Comparison of ENCODE assay signal across 8 mouse cellular contexts in the genomic region with DNA sequence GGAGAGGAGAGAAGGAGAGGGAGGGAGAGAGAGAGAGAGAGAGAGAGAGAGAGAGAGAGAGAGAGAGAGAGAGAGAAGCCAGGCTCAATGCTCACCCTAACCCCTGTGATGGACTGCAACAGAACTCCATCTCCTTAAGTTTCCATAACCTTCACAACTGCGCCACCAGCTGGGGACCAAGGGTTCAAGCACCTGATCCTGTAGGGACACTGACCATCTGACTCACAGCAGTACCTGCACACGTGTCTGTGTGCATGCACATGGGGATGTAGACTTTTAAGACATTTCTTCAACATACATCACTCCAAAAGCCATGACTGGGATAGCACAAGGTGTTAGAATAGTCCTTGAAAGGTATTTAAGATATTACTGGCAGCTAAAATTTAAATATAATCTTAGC.
DNase-seq lines count a peak whose midpoint lies in the region; ATAC-seq and TF ChIP-seq lines count a peak whose summit lies in the region.

No protein-coding gene starts in this region.

- peak; percentile 35 to 39 for DNase-seq in heart, postnatal 10 days
- DNase-seq in heart, postnatal 25 days (ENCODE audit: low spot score) = no peak
- peak; percentile 2 for DNase-seq in thymus, postnatal 25 days
- no peak for DNase-seq in thymus, adult 2 months
- peak; percentile 61 for DNase-seq in lung, postnatal 25 days (ENCODE audit: low spot score)
- DNase-seq in spleen, postnatal 14 days (ENCODE audit: low spot score in 2 of 2) = no peak

- no peaks in the 10 kb centered on the region for H3K36me3 ChIP-seq in thymus, adult 2 months (ENCODE audit: control insufficient read depth, insufficient read depth, low read length)

- intact Hi-C loops in heart, postnatal 10 days (cut with DNase I) = loop anchor here (2.0 to 10.0 kb wide), 2 partner anchors 65 to 503 kb away; no protein-coding TSS in a partner anchor
- intact Hi-C loops in heart, postnatal 25 days (cut with DNase I) = loop anchor here (2.0 to 10.0 kb wide), 2 partner anchors 65 to 493 kb away; no protein-coding TSS in a partner anchor

- TF ChIP-seq CTCF in thymus, adult 2 months (IDR thresholded peaks at IDR 0.05; ENCODE audit: borderline replicate concordance, control insufficient read depth, extremely low read depth, insufficient read depth, low read length, poor library complexity) = no peak
- peak; percentile 46 for TF ChIP-seq CTCF in cortical plate, adult 2 months (IDR thresholded peaks at IDR 0.05; ENCODE audit: extremely low read depth, insufficient read depth, low read length)

- ATAC-seq in erythroid progenitor cell, adult 5-6 weeks (replicated peaks; ENCODE audit: low FRiP score, poor library complexity, severe bottlenecking) = no peak

- no peaks in the 10 kb centered on the region for H3K27me3 ChIP-seq in thymus, adult 2 months (ENCODE audit: control insufficient read depth, insufficient read depth, low read length)

- 15% methylated on average over 2 of the region's 2 CpGs for WGBS in thymus, adult 2 months

- no peak for TF ChIP-seq POLR2A in thymus, adult 2 months (IDR thresholded peaks at IDR 0.05; ENCODE audit: control insufficient read depth, extremely low read depth, insufficient read depth, low read length, poor library complexity)
- TF ChIP-seq POLR2A in cortical plate, adult 2 months (IDR thresholded peaks at IDR 0.05; ENCODE audit: extremely low read depth, insufficient read depth, low read length) = no peak

- H3K27ac ChIP-seq in thymus, adult 2 months (ENCODE audit: control insufficient read depth, insufficient read depth, low read length) = no peak overlapping the region
- no peak overlapping the region for H3K27ac ChIP-seq in cortical plate, adult 2 months (ENCODE audit: insufficient read depth, low read length)

- no peak overlapping the region for H3K4me3 ChIP-seq in thymus, adult 2 months (ENCODE audit: control insufficient read depth, insufficient read depth, low read length)
- no peak overlapping the region for H3K4me3 ChIP-seq in cortical plate, adult 2 months (ENCODE audit: insufficient read depth, low read length)

- no peaks in the 10 kb centered on the region for H3K4me1 ChIP-seq in thymus, adult 2 months (replicated peaks; ENCODE audit: control insufficient read depth, insufficient read depth, low read length)
- no peaks in the 10 kb centered on the region for H3K4me1 ChIP-seq in cortical plate, adult 2 months (ENCODE audit: control insufficient read depth, insufficient read depth, low read length)

Comparison
In these comparisons a context has a peak if more than half of its experiments do, and no peak if none do; other contexts are left out.
1. DNase-seq: peak in heart, postnatal 10 days (2 of 2), thymus, postnatal 25 days (single experiment) and lung, postnatal 25 days (single experiment); none in heart, postnatal 25 days (single experiment), thymus, adult 2 months (single experiment) and spleen, postnatal 14 days (0 of 2).